Mouse (Mus musculus): ENCODE data around the gene Cacna2d2. TPM values are rescaled to one million over a fixed set of nuclear protein-coding genes. Genes with fewer than 3 reads are reported as not detected.
A peak's percentile ranks its signal among the peaks of the same experiment; 100 is the strongest.

Cacna2d2 gene
- polyA plus RNA-seq, 1 experiment from 2014 or later = 0.20 TPM

GRCm38 (mm10) chr9:107377961-107378512, 21.4 kb upstream of the Cacna2d2 start:
- Histone ChIP-seq H3K27me3 (ENCODE audit: low read depth, poor library complexity, severe bottlenecking) (peaks cover 100% of the 10 kb centered on the region), H3K9me3 (replicated peaks) (no peaks in the 10 kb centered on the region), H3K36me3 (no peaks in the 10 kb centered on the region), H3K27ac (peak overlapping the region; percentile 56; the same call in 1 of the 2 replicates), H3K4me1 (peaks cover 20% of the 10 kb centered on the region), H3K4me3 (peak overlapping the region; percentile 55)
- under 1% methylated on average over 35 of the region's 35 CpGs for WGBS
- peak; percentile 67 for DNase-seq (ENCODE audit: low spot score)

GRCm38 (mm10) chr9:107381723-107382122, 17.7 kb upstream of the Cacna2d2 start:
- Histone ChIP-seq H3K4me1 (peaks cover 16% of the 10 kb centered on the region), H3K27ac (no peak overlapping the region), H3K36me3 (no peaks in the 10 kb centered on the region), H3K9me3 (replicated peaks) (no peaks in the 10 kb centered on the region), H3K27me3 (ENCODE audit: low read depth, poor library complexity, severe bottlenecking) (peaks cover 100% of the 10 kb centered on the region), H3K4me3 (no peak overlapping the region)
- peak; percentile 79 for DNase-seq (ENCODE audit: low spot score)
- 10% methylated on average over 8 of the region's 8 CpGs for WGBS

- peaks cover 98% of the 10 kb centered on the region for H3K27me3 ChIP-seq (ENCODE audit: low read depth, poor library complexity, severe bottlenecking)
- WGBS = 29% methylated on average over 3 of the region's 3 CpGs
Observed at GRCm38 (mm10) chr9:107384396-107384795, 15.0 kb upstream of the Cacna2d2 start.

GRCm38 (mm10) chr9:107386722-107387121, 12.7 kb upstream of the Cacna2d2 start:
- no peak for DNase-seq (ENCODE audit: low spot score)
- H3K27me3 ChIP-seq (ENCODE audit: low read depth, poor library complexity, severe bottlenecking) = peaks cover 96% of the 10 kb centered on the region
- H3K4me1 ChIP-seq = peaks cover 18% of the 10 kb centered on the region
- WGBS = 59% methylated on average over 3 of the region's 3 CpGs
- no peak overlapping the region for H3K27ac ChIP-seq
- no peak overlapping the region for H3K4me3 ChIP-seq
- H3K36me3 ChIP-seq = no peaks in the 10 kb centered on the region
- H3K9me3 ChIP-seq (replicated peaks) = no peaks in the 10 kb centered on the region

More at GRCm38 (mm10) chr9:107384396-107384795, 15.0 kb upstream of the Cacna2d2 start:
- H3K9me3 ChIP-seq (replicated peaks) = no peaks in the 10 kb centered on the region
- no peak overlapping the region for H3K27ac ChIP-seq
- no peak for DNase-seq (ENCODE audit: low spot score)
- H3K36me3 ChIP-seq = no peaks in the 10 kb centered on the region
- no peak overlapping the region for H3K4me3 ChIP-seq
- peaks cover 12% of the 10 kb centered on the region for H3K4me1 ChIP-seq

- 93% methylated on average over 3 of the region's 3 CpGs for WGBS
- Histone ChIP-seq H3K4me3 (no peak overlapping the region), H3K27ac (no peak overlapping the region), H3K36me3 (no peaks in the 10 kb centered on the region), H3K27me3 (ENCODE audit: low read depth, poor library complexity, severe bottlenecking) (peaks cover 92% of the 10 kb centered on the region), H3K9me3 (replicated peaks) (no peaks in the 10 kb centered on the region), H3K4me1 (peaks cover 18% of the 10 kb centered on the region)
- no peak for DNase-seq (ENCODE audit: low spot score)
Observed at GRCm38 (mm10) chr9:107387708-107388107, 11.7 kb upstream of the Cacna2d2 start.

GRCm38 (mm10) chr9:107388263-107388662, 11.1 kb upstream of the Cacna2d2 start:
- no peak overlapping the region for H3K27ac ChIP-seq
- H3K4me3 ChIP-seq = no peak overlapping the region
- H3K4me1 ChIP-seq = peaks cover 18% of the 10 kb centered on the region
- WGBS = 69% methylated on average over 2 of the region's 2 CpGs
- DNase-seq (ENCODE audit: low spot score) = no peak
- peaks cover 92% of the 10 kb centered on the region for H3K27me3 ChIP-seq (ENCODE audit: low read depth, poor library complexity, severe bottlenecking)
- H3K36me3 ChIP-seq = no peaks in the 10 kb centered on the region
- H3K9me3 ChIP-seq (replicated peaks) = no peaks in the 10 kb centered on the region

- Histone ChIP-seq H3K4me1 (peaks cover 27% of the 10 kb centered on the region), H3K36me3 (no peaks in the 10 kb centered on the region), H3K9me3 (replicated peaks) (no peaks in the 10 kb centered on the region), H3K27me3 (ENCODE audit: low read depth, poor library complexity, severe bottlenecking) (peaks cover 92% of the 10 kb centered on the region), H3K27ac (no peak overlapping the region), H3K4me3 (no peak overlapping the region)
- 40% methylated on average over 4 of the region's 4 CpGs for WGBS
- DNase-seq (ENCODE audit: low spot score) = no peak
Observed at GRCm38 (mm10) chr9:107396397-107396796, 3.0 kb upstream of the Cacna2d2 start.

- no peak overlapping the region for H3K27ac ChIP-seq
- H3K4me1 ChIP-seq = peaks cover 27% of the 10 kb centered on the region
- DNase-seq (ENCODE audit: low spot score) = no peak
- H3K36me3 ChIP-seq = no peaks in the 10 kb centered on the region
- H3K27me3 ChIP-seq (ENCODE audit: low read depth, poor library complexity, severe bottlenecking) = peaks cover 95% of the 10 kb centered on the region
- 26% methylated on average over 11 of the region's 11 CpGs for WGBS
- no peaks in the 10 kb centered on the region for H3K9me3 ChIP-seq (replicated peaks)
- peak overlapping the region; percentile 73 for H3K4me3 ChIP-seq
Observed at GRCm38 (mm10) chr9:107398968-107399367, 444 bp upstream of the Cacna2d2 start.

- under 1% methylated on average over 45 of the region's 45 CpGs for WGBS
- Histone ChIP-seq H3K36me3 (no peaks in the 10 kb centered on the region), H3K4me1 (peaks cover 24% of the 10 kb centered on the region), H3K9me3 (replicated peaks) (no peaks in the 10 kb centered on the region), H3K27me3 (ENCODE audit: low read depth, poor library complexity, severe bottlenecking) (peaks cover 98% of the 10 kb centered on the region), H3K4me3 (peak overlapping the region; percentile 73), H3K27ac (peak overlapping the region; percentile 66)
- DNase-seq (ENCODE audit: low spot score) = peak; percentile 65
Observed at GRCm38 (mm10) chr9:107400060-107400511, 674 bp downstream of the Cacna2d2 start.

- peaks cover 24% of the 10 kb centered on the region for H3K4me1 ChIP-seq
- H3K27ac ChIP-seq = no peak overlapping the region
- peaks cover 98% of the 10 kb centered on the region for H3K27me3 ChIP-seq (ENCODE audit: low read depth, poor library complexity, severe bottlenecking)
- H3K9me3 ChIP-seq (replicated peaks) = no peaks in the 10 kb centered on the region
- peak overlapping the region; percentile 73 for H3K4me3 ChIP-seq
- no peak for DNase-seq (ENCODE audit: low spot score)
- 11% methylated on average over 13 of the region's 13 CpGs for WGBS
- no peaks in the 10 kb centered on the region for H3K36me3 ChIP-seq
Observed at GRCm38 (mm10) chr9:107400666-107401285, 1.4 kb downstream of the Cacna2d2 start.

GRCm38 (mm10) chr9:107403116-107403515, 3.7 kb downstream of the Cacna2d2 start:
- no peaks in the 10 kb centered on the region for H3K36me3 ChIP-seq
- peaks cover 86% of the 10 kb centered on the region for H3K27me3 ChIP-seq (ENCODE audit: low read depth, poor library complexity, severe bottlenecking)
- no peak for DNase-seq (ENCODE audit: low spot score)
- peaks cover 24% of the 10 kb centered on the region for H3K4me1 ChIP-seq
- H3K4me3 ChIP-seq = no peak overlapping the region
- H3K27ac ChIP-seq = no peak overlapping the region
- no peaks in the 10 kb centered on the region for H3K9me3 ChIP-seq (replicated peaks)
- WGBS = 61% methylated on average over 7 of the region's 7 CpGs

- no peak overlapping the region for H3K27ac ChIP-seq
- H3K27me3 ChIP-seq (ENCODE audit: low read depth, poor library complexity, severe bottlenecking) = peaks cover 57% of the 10 kb centered on the region
- peaks cover 5% of the 10 kb centered on the region for H3K4me1 ChIP-seq
- H3K36me3 ChIP-seq = no peaks in the 10 kb centered on the region
- H3K4me3 ChIP-seq = no peak overlapping the region
- 78% methylated on average over 4 of the region's 4 CpGs for WGBS
- no peak for DNase-seq (ENCODE audit: low spot score)
- no peaks in the 10 kb centered on the region for H3K9me3 ChIP-seq (replicated peaks)
Observed at GRCm38 (mm10) chr9:107409449-107409848, 10.0 kb downstream of the Cacna2d2 start.

GRCm38 (mm10) chr9:107417106-107417505, 17.7 kb downstream of the Cacna2d2 start:
- no peak overlapping the region for H3K27ac ChIP-seq
- no peaks in the 10 kb centered on the region for H3K36me3 ChIP-seq
- H3K27me3 ChIP-seq (ENCODE audit: low read depth, poor library complexity, severe bottlenecking) = peaks cover 55% of the 10 kb centered on the region; the same call in 1 of the 2 replicates
- H3K9me3 ChIP-seq (replicated peaks) = no peaks in the 10 kb centered on the region
- DNase-seq (ENCODE audit: low spot score) = no peak
- no peak overlapping the region for H3K4me3 ChIP-seq
- 70% methylated on average over 6 of the region's 6 CpGs for whole genome bisulfite sequencing
- H3K4me1 ChIP-seq = peaks cover 5% of the 10 kb centered on the region

Data from limb, embryonic 10.5 days (tissue).